Mouse (Mus musculus) B cell, adult 2 months (primary cell): ENCODE measurements around the gene Dnah12.
"Not testable (repeated sequence)": the region's sequence is repeated elsewhere in the genome, so short reads cannot be mapped to it uniquely, and the experiment has no call there.

ENCODE experiments used
- DNase-seq, 2 experiments: peaks; one replicate each; pipeline ENCODE4 v3.0.0; 2022

The Dnah12 gene

GRCm38 (mm10) chr14:26890777-26891176 is 197.7 kb downstream of the Dnah12 start:
- DNase-seq = no peak

DNA sequence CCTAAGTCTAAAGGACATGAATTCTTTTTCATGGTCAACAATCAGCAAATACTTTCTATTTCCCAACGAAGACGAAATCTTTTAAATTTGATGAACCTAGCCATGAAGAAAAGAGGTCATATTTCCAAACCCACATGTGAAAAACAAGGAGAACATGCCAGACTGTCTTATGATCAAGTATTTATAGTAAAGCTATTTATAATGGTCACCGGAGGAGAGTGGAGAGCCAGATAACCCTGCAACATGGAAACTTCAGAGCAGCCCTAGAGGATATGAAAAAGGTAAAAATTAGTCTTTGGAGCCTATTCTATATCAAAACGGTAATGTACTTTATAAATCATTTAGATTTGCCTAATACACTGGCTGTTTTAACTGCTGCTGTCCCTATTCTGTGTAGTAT is 201.3 kb downstream of the Dnah12 start, which contains the start of gene Asb14:
Gene Asb14 (plus strand): TSS at position 166 of the 400 bp plus-strand sequence.
- DNase-seq = no peak

DNA sequence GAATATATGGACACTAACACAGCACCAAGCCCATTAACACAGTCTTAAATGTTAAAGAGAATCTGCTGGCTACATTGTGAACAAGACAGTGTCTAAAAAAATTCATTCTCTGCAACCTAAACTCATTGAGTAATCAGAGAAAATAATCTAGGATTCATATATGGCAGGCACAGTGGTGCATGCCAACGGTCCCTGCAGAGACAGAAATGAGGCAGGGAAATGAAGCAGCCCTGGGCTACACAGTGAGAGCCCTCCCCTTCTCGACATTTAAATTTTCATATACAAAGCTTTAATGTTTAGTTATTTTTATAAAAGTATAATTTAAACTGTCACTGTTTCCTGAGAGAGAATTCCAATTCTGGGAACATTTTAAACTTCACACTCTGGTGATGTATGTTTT is 206.4 kb downstream of the Dnah12 start:
- no peak for DNase-seq

- no peak for DNase-seq
Measured at GRCm38 (mm10) chr14:26900893-26901292, 207.8 kb downstream of the Dnah12 start.

GRCm38 (mm10) chr14:26907401-26907800 is 214.3 kb downstream of the Dnah12 start:
- no peak for DNase-seq

- not testable (repeated sequence) for DNase-seq
Measured at GRCm38 (mm10) chr14:26910461-26910860, 217.4 kb downstream of the Dnah12 start.

GRCm38 (mm10) chr14:26911201-26911600 is 218.1 kb downstream of the Dnah12 start:
- no peak for DNase-seq

GRCm38 (mm10) chr14:26911826-26912225 is 218.8 kb downstream of the Dnah12 start:
- no peak for DNase-seq

DNA sequence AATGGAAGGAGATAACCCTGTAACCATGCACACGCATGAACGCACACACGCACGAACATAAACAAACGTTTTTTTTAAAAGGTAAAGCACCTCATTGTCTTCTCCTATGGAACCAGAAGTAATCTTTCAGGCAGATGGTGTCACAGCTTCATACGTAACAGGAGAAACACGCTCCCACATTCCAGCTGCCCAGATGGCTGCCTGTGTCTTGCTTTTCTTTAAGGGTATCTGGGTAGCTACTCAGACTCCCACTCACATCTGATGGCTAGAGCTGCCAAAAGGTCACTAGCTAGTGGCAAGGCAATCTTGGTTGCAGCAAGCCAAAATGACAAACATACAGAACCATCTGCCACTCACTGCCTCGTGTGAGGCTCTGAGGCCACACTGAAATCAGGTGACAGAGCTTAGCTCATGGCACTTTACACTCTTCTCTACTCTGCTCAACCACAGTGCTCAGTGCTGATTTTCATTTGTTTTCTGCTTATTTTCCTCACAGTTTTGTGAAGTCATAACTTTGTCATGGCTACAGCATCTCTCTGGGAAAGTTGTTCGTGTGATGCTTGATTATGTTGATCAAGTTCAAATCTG is 220.7 kb downstream of the Dnah12 start:
- DNase-seq = no peak

DNA sequence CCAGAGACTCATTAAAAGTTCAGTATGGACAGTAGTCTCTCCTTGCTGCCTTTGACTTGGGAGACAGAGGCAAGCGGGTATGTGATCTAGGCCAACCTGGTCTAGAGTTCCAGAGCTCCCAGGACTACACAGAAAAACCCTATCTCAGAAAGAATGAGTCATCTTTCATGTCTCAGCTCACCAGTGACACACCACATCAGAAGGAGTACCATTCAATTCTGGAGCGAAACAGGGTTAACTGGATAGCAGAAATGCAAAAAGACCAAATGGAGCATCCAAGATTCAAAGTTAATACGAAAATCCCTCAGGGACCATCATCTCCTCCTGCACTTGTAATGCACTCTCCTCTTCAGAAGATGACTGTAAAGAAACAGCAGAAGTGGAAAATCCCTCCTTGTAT is 226.2 kb downstream of the Dnah12 start:
- DNase-seq = no peak

DNA sequence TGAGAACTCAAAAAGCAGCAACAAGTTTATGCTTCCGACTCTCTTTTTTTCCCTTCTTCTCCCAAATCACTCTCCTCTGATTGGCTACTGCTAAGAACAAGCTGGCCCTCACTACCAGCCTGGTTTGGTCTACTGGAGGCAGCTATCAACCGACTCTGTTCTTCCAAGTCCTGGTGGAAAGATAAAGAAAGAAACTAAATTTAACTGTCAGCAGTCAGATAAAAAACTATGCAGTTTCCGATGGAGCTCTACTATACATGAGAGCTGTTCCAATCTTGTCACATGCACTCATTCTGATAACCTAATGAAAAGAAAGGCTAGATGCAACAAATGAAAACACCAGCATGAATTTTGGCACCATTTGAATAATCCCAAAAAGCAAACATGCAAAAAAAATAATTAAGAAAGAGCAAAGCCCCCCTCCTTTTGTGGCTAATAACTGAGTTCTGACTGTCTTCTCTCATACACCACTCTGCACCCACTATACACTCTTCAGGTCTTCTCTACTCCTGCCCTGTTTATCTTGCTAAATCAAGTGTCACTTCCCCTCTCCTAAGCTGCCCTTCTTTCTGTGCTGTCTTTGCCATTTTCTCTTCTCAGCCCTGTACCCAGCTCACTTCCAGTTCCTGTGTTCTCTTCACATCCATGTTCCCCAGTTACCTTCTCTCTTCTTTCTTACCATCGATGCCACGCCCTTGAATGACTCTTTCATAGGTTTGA is 230.8 kb downstream of the Dnah12 start:
- DNase-seq = no peak

DNA sequence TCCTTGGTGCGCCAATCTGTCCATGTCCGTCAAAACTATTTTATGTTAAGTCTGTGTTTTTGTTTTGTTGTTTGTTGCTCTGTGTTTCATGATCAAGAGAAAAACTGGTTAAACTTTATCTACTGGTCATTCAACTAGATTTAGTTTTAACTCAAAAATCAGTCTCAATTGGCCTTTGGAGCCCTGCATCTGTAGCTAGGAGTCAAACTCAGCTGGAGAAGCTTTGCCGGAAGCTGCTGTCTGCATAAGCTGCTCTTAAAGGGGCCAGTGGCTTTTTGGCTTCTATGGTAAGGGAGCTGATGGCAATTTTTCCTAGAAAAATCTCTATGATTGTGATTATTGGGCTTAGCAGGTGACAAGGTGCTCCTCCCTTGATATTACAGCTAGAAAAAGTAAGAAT is 241.8 kb downstream of the Dnah12 start:
- no peak for DNase-seq

GRCm38 (mm10) chr14:26935558-26935957 is 242.5 kb downstream of the Dnah12 start:
- no peak for DNase-seq
